Mouse (Mus musculus) heart, adult 9 months (tissue): ENCODE data around the gene Ldlr.
"Not testable (repeated sequence)": the region's sequence is repeated elsewhere in the genome, so short reads cannot be mapped to it uniquely, and the experiment has no call there.

ENCODE experiments used
- DNase-seq, 2 experiments: peaks; one replicate each; pipeline ENCODE4 v3.0.0; 2022; ENCODE audit warnings: low spot score in 2 of 2

The Ldlr gene

GRCm38 (mm10) chr9:21788234-21788633 is 65.0 kb downstream of the Ldlr start:
- peak in 1 of 2 experiments; percentile 25 for DNase-seq

GRCm38 (mm10) chr9:21791861-21792260 is 68.6 kb downstream of the Ldlr start:
- DNase-seq, result peak; percentile 77 to 79

GRCm38 (mm10) chr9:21792644-21793043 is 69.4 kb downstream of the Ldlr start:
- peak; percentile 53 for DNase-seq

GRCm38 (mm10) chr9:21793507-21793906 is 70.2 kb downstream of the Ldlr start:
- DNase-seq, result not testable (repeated sequence)

GRCm38 (mm10) chr9:21794344-21794834 is 71.1 kb downstream of the Ldlr start:
- no peak for DNase-seq

DNA sequence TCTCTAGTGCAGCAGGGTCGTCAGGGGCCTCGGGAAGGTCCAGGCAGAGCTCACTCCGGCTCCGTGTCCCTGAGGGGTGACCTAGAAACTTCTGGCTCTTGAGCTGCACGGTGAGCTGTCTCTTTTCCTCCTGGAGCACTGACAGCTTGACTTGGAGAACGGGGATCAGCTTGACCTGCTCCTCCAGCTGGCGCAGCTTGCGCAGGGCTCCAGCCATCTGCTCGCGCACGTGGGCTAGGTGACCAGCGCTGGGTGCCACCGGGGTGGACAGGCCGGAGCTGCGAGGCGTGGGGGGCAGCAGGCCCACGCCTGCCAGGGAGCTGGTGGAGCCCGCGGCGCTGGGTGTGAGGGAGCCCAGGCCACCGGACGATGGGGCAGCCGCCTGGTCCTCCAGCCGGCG is 71.6 kb downstream of the Ldlr start:
- no peak for DNase-seq

GRCm38 (mm10) chr9:21795579-21795978 is 72.3 kb downstream of the Ldlr start:
- DNase-seq, result no peak

DNA sequence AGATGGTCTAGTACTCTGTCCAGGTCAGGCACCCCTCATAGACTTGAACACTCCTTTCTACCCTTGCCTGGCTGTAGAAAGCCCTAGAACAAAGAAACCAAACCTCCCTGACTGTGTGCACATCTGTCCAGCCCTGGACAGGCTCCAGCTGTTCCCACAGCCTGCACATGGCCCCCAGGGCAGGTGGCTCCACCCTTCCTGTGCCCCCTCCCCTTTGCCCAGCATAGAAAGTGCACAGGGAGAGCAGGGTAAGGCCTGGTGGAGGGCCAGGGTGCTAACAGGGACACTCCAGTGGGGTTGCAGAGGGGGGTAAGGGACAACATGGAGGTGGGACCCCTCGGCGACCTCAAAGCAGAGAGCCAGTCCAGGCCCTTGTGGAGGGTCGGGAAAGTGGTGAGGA is 73.0 kb downstream of the Ldlr start:
- peak in 1 of 2 experiments; percentile 44 for DNase-seq

- no peak for DNase-seq
These were observed 73.6 kb downstream of the Ldlr start for GRCm38 (mm10) chr9:21796919-21797318.

- DNase-seq, result peak; percentile 78 to 81
These were observed 74.7 kb downstream of the Ldlr start for GRCm38 (mm10) chr9:21797921-21798344.

DNA sequence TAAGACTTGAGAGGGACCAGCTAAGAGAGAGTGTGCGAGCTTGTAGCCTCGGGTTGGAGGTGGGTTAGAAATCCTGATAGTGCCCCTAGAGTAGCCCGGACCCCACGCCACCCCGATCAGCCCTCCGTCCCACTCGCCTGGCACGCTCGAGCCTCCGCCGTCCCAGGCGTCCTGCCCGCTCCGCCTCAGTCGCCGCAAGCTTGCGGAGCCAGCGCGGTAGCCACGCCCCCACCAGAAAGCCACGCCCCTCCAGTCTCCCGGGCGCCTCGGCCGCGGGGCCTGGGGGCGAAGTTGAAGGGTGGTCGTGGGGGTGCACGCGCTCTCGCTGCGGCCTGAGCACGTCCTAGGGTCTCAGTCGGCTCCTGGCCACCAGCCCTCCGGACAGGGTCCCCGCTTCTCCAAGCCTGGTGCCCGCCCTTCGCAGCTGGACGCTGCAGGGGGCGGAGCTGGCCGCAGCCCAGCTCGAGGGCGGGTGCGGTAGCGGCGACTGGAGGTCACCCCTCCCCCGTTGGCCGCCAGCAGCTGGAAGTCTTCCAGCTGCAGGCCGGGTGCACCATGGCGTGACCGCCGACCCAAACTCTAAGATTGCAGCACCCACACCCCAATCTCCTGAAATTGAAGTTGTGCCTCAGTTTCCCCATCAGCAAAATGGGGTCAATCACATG is 75.2 kb downstream of the Ldlr start, which contains the start of gene Kank2:
Gene Kank2 (minus strand): TSS at position 400 of the 665 bp plus-strand sequence.
- DNase-seq, result peak; percentile 90 to 92

DNA sequence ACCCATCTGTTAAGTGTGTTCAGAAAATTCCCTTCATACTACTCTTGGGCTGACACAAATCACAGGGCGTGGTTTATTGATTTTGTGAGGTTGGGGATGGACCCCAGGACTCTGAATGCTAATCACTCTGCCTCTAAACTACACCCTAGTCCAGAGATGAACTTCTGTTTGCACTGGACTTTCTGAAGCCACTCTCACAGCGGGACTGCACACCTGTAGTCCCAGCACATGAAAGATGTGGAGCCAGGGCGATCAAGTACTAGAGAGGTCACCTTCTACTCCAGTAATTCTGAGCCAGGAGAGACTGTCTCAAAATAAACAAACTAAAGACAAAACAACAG is 75.7 kb downstream of the Ldlr start:
- DNase-seq, result no peak
